Mouse (Mus musculus): ENCODE measurements at regions not wholly inside any gene's neighbourhood (a gene's known extent, or its start where the extent isn't known, plus 50 kb on each side); places are given as distances from the start of the nearest gene placed in this dataset.

- ATAC-seq (replicated peaks; ENCODE audit: poor library complexity) = no peak
These were observed 63.9 kb upstream of the Tnrc6a start for GRCm38 (mm10) chr7:123059718-123060337.

DNA sequence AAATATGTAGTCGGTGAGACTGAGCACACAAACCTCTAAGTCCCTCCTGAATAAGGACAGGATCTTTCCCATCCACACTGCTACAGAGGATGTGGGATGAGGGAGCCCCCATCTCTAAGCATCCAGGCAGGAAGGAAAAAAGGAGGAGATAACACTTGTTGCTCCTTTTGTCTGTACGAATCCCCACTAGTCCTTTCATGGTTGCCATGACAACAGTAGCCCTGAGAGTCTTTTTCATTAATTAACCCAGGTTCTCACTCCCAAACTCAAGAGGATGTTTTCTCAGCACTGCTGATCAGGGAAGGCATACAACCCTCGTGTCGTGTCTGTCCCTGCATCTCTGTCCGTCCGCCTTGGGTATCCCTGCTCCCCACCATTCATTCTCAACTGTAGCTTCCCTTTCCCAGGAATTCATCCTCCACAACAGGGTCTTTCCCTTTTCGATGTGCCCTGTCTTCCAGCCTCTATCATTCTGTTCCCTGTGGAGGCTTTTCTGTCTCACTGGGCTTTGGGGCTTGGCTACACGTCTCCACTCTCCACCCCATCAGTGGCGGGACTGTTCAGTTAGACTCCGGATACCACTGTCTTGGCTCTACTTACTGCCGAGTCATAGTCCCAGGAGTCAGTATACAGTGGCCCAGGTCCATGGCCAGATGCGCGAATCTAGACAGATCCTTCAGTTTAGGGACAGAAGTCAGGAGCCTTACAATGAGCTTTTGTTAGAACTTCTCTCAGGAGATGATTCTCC is 60.2 kb upstream of the Tnrc6a start:
- 0 out of 2 replicates have a peak, but pooled peaks have one; percentile 20 for ATAC-seq (replicated peaks; ENCODE audit: poor library complexity)

GRCm38 (mm10) chr7:123065951-123066351 is 57.7 kb upstream of the Tnrc6a start:
- ATAC-seq (replicated peaks; ENCODE audit: poor library complexity) = no peak

- no peak for ATAC-seq (replicated peaks; ENCODE audit: poor library complexity)
These were observed 56.3 kb upstream of the Tnrc6a start for GRCm38 (mm10) chr7:123067396-123067795.

- ATAC-seq (replicated peaks; ENCODE audit: poor library complexity) = no peak
These were observed 55.4 kb upstream of the Tnrc6a start for GRCm38 (mm10) chr7:123068241-123068640.

DNA sequence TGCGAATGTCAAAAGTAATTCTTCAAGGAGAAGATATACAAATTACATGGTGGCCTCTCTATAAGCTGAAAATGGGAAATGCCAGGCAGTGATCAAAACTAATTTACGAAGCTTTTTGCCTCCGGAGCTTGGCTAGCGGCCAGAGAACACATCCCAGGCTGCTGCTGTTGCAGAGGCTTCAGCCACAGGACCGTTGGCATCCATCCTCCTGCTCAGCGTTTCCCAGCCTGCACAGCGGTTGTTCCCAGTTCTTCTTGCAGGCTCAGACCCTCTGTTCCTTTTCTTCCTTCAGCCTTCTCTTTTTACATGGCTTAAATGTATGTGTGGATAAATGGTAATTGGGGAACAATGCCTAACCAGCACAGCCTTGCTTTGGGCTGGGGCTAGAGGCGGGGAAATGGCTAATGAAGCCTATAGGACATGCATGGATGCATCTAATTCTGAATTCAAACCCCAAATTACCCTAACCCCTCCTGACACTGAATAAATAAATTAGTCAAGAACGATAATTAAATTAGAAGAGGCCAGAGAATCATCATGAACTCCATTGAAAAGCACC is 54.9 kb upstream of the Tnrc6a start:
- no peak for ATAC-seq (replicated peaks; ENCODE audit: poor library complexity)

DNA sequence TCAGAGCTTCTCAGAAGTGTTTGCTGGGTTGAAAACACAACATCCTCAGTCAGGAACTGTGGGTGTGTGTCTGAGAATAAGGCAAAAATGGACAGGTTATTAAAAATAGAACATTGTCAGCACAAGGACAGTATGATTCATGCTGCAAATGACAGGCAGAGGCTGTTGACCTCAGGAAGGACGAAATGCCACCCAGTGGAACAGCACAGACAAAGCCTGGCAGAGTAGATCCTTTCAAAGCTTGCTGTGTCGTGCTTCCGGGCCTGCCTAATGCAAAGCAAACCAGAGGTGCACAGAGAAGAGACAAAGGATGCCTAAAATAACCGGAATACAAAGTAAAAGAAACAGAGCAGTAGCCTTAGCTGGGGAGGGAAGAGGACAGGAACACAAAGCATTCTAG is 54.4 kb upstream of the Tnrc6a start:
- no peak for ATAC-seq (replicated peaks; ENCODE audit: poor library complexity)

DNA sequence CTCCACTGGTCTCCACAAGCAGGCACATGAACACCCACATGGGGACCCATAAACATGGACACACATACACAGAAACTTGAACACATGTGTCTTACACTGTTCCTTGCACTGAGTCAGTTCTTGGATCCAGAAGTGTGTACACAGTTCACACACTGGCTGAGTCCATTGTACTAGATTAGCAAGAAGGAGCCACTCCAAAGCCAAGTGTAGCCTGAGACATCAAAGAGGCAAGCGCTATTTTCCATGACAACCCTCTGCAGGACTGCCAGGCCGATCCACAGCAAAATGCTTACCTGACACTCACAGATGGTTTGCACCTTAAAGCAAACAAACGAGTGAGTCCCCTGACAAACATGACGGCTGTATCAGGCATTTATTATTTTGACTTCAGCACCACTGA is 52.8 kb upstream of the Tnrc6a start:
- no peak for ATAC-seq (replicated peaks; ENCODE audit: poor library complexity)
